Mouse (Mus musculus) thymus, postnatal 25 days (tissue): ENCODE data around the gene Phactr2.
"Not testable (repeated sequence)": the region's sequence is repeated elsewhere in the genome, so short reads cannot be mapped to it uniquely, and the experiment has no call there.

ENCODE experiments used
- DNase-seq: peaks from one replicate; pipeline ENCODE4 v3.0.0; 2022

Phactr2 gene

GRCm38 (mm10) chr10:13201741-13202293, 272.4 kb downstream of the Phactr2 start:
- DNase-seq, result no peak

- no peak for DNase-seq
These were observed 273.4 kb downstream of the Phactr2 start for GRCm38 (mm10) chr10:13200862-13201261.

GRCm38 (mm10) chr10:13199234-13199633, 275.0 kb downstream of the Phactr2 start:
- DNase-seq, result no peak

- DNase-seq, result no peak
These were observed 277.2 kb downstream of the Phactr2 start for GRCm38 (mm10) chr10:13196872-13197507.

- DNase-seq, result not testable (repeated sequence)
These were observed 280.7 kb downstream of the Phactr2 start for GRCm38 (mm10) chr10:13193496-13193895.

GRCm38 (mm10) chr10:13192731-13193351, 281.4 kb downstream of the Phactr2 start, which contains the start of gene Ltv1:
Ltv1 (minus strand) TSS chr10:13193168.
- DNase-seq, result peak; percentile 95

GRCm38 (mm10) chr10:13189881-13190280, 284.3 kb downstream of the Phactr2 start:
- no peak for DNase-seq

GRCm38 (mm10) chr10:13186754-13187153, 287.5 kb downstream of the Phactr2 start:
- no peak for DNase-seq

GRCm38 (mm10) chr10:13184170-13184766, 289.9 kb downstream of the Phactr2 start:
- no peak for DNase-seq

GRCm38 (mm10) chr10:13180211-13180610, 294.0 kb downstream of the Phactr2 start:
- no peak for DNase-seq

GRCm38 (mm10) chr10:13177973-13178624, 296.1 kb downstream of the Phactr2 start, which contains the start of gene Zc2hc1b:
Zc2hc1b (minus strand) TSS chr10:13178023.
- no peak for DNase-seq

- DNase-seq, result no peak
These were observed 298.3 kb downstream of the Phactr2 start for GRCm38 (mm10) chr10:13175866-13176265.

GRCm38 (mm10) chr10:13172798-13173221, 301.4 kb downstream of the Phactr2 start:
- DNase-seq, result peak; percentile 4

- no peak for DNase-seq
These were observed 302.8 kb downstream of the Phactr2 start for GRCm38 (mm10) chr10:13171461-13171860.

- DNase-seq, result peak; percentile 4
These were observed 303.3 kb downstream of the Phactr2 start for GRCm38 (mm10) chr10:13170739-13171448.

- no peak for DNase-seq
These were observed 305.8 kb downstream of the Phactr2 start for GRCm38 (mm10) chr10:13168461-13168860.

GRCm38 (mm10) chr10:13162031-13162430, 312.2 kb downstream of the Phactr2 start:
- DNase-seq, result no peak

- DNase-seq, result no peak
These were observed 313.3 kb downstream of the Phactr2 start for GRCm38 (mm10) chr10:13160913-13161312.
